Mouse (Mus musculus) thymus, postnatal 36 days (tissue): ENCODE measurements around the gene Fbxo46.

ENCODE experiments used
- DNase-seq, 2 experiments: peaks; one replicate each; pipeline ENCODE4 v3.0.0; 2022; ENCODE audit warnings: mixed read lengths in 2 of 2

Fbxo46 gene

GRCm38 (mm10) chr7:19170142-19170541 lies 50.5 kb downstream of the Fbxo46 start:
- DNase-seq: no peak

GRCm38 (mm10) chr7:19171831-19172230 lies 52.2 kb downstream of the Fbxo46 start:
- DNase-seq: no peak

- peak; percentile 83 to 87 for DNase-seq
Observed at GRCm38 (mm10) chr7:19172874-19173273, 53.2 kb downstream of the Fbxo46 start.

GRCm38 (mm10) chr7:19175708-19176515 lies 56.3 kb downstream of the Fbxo46 start, which contains the start of gene Eml2:
Eml2 (plus strand) TSS chr7:19176421.
- no peak for DNase-seq

GRCm38 (mm10) chr7:19176516-19176947 lies 56.9 kb downstream of the Fbxo46 start:
- no peak for DNase-seq

- no peak for DNase-seq
Observed at GRCm38 (mm10) chr7:19177216-19177615, 57.6 kb downstream of the Fbxo46 start.

- no peak for DNase-seq
Observed at GRCm38 (mm10) chr7:19178035-19178434, 58.4 kb downstream of the Fbxo46 start.

GRCm38 (mm10) chr7:19178443-19179092 lies 58.9 kb downstream of the Fbxo46 start:
- peak; percentile 71 to 77 for DNase-seq

GRCm38 (mm10) chr7:19179173-19179572 lies 59.5 kb downstream of the Fbxo46 start:
- DNase-seq: peak; percentile 58 to 65

GRCm38 (mm10) chr7:19179936-19180335 lies 60.3 kb downstream of the Fbxo46 start:
- no peak for DNase-seq

- peak; percentile 57 to 63 for DNase-seq
Observed at GRCm38 (mm10) chr7:19180862-19181429, 61.3 kb downstream of the Fbxo46 start.

GRCm38 (mm10) chr7:19184250-19184649 lies 64.6 kb downstream of the Fbxo46 start:
- no peak for DNase-seq

GRCm38 (mm10) chr7:19184758-19185157 lies 65.1 kb downstream of the Fbxo46 start:
- DNase-seq: no peak
